Mouse (Mus musculus) cerebellum, adult 2 months (tissue): ENCODE data around the gene Mfsd4b4.

Source experiments
- CTCF ChIP-seq: fragments of 200-500 bp; IDR thresholded peaks from 2 replicates; pipeline ENCODE4 v1.5.1; 2011; ENCODE audit warnings: low read depth, mild to moderate bottlenecking, control low read depth, low read length, moderate library complexity, borderline replicate concordance; ENCODE audit not compliant: insufficient read depth
- POLR2A ChIP-seq: fragments of 200-500 bp; IDR thresholded peaks from 2 replicates; pipeline ENCODE4 v1.6.1; 2011; ENCODE audit warnings: low read length, control low read depth, borderline replicate concordance; ENCODE audit not compliant: insufficient read depth

- TF ChIP-seq CTCF (no peak), POLR2A (no peak)
Observed at GRCm38 (mm10) chr10:39936553-39936952, 37.5 kb upstream of the Mfsd4b4 start.
